Mouse (Mus musculus) induced T-regulatory cell, adult 2 months (primary cell): ENCODE results near the gene Wnt2b.

Source experiments
- DNase-seq: peaks from one replicate; pipeline ENCODE4 v3.0.0-alpha.2; 2012; ENCODE audit warnings: low read depth

The Wnt2b gene

DNA sequence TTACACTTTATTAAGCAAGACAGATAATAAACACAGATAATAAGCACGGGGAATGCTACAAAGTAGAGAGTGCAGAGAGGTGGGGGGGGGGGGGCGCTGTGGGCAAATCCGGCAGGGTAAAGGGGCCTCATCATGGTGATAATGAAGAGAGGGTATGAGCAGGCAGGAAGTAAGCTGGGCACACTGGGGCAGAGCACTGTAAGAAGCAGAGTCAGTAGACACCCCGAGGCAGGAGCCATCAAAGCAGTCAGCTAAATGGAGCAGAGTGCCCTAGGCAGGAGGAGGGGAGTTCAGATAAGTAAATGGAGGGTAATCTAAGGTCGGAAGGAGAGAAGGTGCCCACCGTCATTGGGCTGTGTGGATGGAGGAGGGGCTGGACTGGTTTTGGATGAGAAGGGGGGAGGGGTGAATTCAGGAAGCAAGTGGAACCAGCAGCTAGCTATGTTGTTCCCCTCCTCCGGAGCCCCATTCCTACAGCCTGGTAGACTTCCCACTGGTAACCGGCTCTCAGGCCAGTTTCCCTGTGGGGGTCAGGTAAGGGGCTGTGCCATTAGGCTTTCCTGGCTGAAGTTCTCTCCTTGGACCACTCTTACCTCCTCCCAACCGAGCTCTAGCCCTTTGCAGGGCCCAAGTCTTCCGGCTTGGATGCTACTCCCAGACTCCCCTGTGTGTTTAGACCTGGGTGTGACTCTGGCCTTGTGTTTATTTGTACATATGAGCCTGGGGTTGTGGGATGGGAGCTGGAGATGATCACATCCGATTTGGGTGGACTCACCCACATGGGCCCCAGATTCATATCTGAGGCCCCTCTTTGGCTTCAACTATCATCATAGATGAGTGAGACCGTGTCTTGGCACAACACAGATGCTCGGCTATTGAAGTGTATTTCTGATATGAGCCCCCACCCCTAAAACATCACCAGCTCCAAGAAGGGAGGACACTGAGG is 1.9 kb upstream of the Wnt2b start:
- DNase-seq, result peak; percentile 47

DNA sequence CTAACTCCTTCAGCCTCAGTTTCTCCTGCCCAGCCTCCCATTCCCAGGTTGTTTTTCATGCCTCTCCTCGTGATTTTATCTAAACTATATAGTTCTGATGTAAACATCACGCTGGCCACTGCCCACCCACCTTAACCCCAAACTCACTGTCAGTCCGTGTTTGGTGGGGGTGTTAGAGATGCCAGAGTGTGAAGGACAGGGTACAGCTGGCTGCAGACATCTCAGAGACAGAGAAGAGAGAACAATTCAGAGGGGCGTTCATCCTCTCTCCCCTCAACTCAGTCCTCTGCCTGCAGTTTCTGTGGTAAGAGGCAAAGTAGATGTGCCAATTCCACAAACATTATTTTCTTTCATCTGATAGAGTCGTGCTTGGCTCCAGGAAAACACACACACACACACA is 1.1 kb upstream of the Wnt2b start:
- DNase-seq, result no peak

DNA sequence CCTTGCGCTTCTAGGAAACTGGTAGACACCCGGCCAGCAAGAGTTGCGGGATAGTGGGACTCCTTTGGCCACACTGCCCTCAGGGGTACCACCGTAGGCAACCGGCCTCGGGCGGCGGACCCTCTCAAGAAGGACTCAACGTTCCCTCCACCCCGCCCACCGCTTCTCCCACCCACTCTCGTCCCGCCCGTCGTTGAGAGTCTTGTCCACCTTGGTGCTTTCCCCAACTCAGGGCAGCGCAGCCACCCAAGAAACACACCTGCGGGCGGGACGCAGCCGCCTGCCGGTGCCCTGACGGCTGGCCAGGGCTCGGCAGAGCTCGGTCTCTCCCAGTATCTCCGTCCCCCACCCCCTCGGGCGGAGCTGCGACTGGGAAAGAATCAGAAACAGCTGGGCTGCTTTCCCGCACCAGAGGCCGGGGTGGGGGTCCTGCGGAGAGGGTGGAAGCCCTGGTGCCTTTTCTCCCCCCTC is 455 bp upstream of the Wnt2b start:
- peak; percentile 22 for DNase-seq

GRCm38 (mm10) chr3:104960026-104961000 is 1.4 kb downstream of the Wnt2b start:
- peak; percentile 18 for DNase-seq

DNA sequence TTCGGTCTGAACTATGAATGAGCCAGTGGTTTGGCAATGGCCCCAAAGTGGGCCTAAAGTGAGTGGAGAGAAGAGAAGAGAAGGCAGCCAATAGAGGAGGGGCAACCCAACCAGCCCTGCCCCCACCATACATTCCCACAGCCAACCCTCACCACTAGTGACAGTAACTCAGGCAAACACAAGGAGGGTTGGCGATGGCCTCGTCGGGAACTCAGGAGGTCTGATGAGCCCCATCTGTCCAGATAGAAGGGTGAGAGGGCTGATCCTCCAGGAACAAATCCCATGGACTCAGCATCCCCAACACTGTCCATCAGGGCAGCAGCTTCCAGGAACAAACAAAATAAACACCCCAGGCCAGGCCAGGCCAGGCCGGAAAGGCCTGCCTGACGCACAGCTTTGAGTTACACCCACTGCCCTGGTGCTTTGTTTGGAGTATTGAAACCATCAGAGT is 5.6 kb downstream of the Wnt2b start:
- DNase-seq, result no peak

- DNase-seq, result no peak
Measured at GRCm38 (mm10) chr3:104954551-104954950, 7.2 kb downstream of the Wnt2b start.

GRCm38 (mm10) chr3:104954137-104954536 is 7.6 kb downstream of the Wnt2b start:
- no peak for DNase-seq

GRCm38 (mm10) chr3:104952891-104953670 is 8.6 kb downstream of the Wnt2b start:
- no peak for DNase-seq

DNA sequence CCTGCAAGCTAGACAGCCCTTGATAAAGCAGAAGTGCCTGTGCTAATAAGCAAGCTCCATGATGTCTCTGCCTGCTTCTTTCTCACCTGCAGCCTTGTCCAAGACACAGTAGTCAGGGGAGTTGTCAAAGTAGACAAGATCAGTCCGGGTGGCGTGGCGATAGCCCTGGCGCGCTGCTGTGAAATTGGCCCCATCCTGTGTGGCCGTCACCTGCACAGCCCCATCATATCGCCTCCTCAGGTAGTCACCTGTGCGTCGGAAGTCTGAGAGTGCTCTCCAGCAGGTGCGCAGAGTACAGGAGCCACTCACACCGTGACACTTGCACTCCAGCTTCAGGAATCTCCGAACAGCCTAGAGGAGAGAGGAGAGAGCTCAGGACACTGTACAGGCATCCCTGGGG is 10.8 kb downstream of the Wnt2b start:
- no peak for DNase-seq

DNA sequence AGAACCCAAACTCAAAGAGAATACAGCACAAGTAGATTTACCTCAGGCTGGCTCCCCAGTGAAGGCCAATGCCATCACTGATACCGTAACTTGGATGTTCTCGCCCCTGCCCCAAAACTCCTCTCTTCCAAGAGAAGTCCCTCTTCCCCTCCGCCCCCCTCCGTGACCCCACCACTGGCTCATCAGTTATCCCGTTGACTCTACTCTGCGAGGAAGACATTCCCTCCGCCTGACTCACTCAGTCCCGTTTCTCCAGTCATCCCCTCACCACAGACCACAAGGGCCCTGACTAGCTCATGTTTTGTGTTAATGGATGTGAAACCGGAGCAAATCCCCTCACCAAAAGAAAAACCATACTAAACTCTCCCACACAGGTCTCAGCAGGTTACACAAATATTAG is 16.8 kb downstream of the Wnt2b start:
- DNase-seq, result no peak

GRCm38 (mm10) chr3:104943333-104943732 is 18.4 kb downstream of the Wnt2b start:
- no peak for DNase-seq

GRCm38 (mm10) chr3:104942682-104943081 is 19.0 kb downstream of the Wnt2b start:
- DNase-seq, result no peak

DNA sequence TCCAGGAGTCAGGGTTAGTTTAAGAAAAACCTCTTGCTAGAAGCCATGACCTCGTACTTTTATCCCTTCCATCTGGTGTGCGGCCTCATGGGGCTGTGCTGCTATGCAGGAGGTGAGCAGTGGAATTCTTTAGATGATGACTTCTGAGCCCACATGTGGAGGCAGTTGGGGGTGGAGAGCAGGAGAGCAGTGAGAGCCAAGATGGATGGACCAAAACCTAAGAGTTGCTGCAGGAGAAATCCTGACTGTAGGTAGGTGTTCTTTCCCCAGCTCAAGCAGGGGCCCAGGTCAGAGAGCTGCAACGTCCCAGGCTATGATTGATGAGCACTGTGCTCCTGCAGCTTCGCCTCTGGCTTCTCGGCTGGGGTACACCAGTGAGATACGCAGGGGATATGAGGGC is 21.0 kb downstream of the Wnt2b start:
- no peak for DNase-seq

GRCm38 (mm10) chr3:104938327-104938726 is 23.4 kb downstream of the Wnt2b start:
- DNase-seq, result no peak

DNA sequence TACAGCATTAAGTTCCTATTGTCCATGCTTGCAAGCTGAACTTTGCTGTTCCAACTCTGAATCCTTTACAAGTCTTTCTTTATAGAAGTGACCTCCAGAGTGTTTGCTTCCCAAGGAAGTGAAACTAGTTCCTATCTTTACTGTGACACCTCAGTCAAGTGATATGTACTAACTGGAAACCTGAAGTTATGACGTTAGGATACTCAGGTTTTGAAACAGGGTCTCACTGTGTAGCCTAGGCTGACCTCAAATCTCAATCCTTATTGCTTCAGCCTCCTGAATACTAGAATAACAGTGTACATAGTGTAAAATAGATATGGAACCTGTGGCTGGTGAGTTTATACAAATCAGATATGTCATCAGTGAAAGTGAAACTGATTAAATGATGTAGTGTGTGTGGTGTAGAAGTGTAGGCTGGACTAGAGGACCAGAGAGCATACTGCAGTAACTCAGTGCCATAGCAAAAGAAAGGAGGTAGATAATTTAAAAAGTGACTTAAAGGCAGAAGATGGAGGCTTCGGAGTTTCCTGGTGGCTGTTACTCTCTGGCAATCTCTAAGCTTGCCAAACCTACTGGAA is 23.9 kb downstream of the Wnt2b start:
- DNase-seq, result peak; percentile 12

DNA sequence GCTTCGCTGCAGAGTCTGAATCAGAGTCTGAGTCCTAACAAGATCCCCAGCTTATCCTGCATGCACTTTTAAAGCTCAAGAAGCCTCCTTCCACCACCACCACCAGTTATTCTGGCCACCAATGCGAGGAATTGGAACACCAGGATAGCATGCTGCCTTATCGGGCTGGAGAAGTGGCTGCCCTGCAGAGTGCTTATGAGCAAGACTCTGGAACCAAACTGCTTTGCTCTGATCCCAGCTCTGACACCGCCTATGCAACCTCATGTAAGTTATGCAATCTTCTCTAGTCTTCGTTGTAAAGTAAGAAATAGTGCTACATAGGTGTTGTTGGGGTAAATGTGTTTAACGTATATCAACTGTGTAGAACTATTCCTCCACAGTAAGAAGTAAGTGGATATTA is 32.3 kb downstream of the Wnt2b start:
- no peak for DNase-seq

DNA sequence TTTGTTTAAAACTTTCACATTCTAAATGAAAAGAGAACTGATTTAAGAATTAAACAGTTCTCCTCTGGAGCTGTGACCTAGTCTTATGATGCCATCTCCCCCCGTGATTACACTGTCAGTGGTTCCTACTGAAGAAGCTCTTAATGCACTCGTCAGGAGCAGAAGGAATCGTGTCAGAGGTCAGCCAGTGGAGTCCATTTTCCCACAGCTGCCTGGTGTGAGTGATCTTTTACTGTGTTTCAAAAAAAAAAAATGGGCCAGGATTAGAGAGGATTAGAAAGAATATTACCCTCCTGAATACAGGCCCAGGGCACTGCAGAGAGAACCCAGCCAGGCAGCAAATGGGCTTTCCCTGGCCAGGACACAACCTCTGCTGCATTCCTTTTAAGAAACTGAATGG is 46.7 kb downstream of the Wnt2b start:
- DNase-seq, result no peak

GRCm38 (mm10) chr3:104909195-104909594 is 52.5 kb downstream of the Wnt2b start:
- DNase-seq, result no peak

GRCm38 (mm10) chr3:104906007-104906406 is 55.7 kb downstream of the Wnt2b start:
- no peak for DNase-seq

DNA sequence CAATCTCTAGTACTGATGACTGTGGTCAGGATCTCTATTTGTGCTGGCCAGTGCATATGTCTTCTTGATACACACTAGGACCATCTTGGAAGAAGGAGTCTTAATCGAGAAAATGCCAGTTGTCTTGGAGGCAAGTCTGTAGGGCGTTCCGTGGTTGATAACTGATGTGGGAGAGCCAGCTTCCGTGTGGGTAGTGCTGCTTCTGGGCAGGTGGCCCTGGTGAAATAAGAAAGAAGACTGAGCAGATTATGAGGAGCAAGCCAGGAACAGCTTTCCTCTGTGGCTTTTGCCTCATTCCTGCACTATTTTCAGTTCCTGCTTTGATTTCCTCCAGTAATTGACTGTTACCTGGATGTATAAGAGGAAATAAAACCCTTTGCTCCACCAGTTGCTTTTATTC is 56.3 kb downstream of the Wnt2b start:
- DNase-seq, result no peak

DNA sequence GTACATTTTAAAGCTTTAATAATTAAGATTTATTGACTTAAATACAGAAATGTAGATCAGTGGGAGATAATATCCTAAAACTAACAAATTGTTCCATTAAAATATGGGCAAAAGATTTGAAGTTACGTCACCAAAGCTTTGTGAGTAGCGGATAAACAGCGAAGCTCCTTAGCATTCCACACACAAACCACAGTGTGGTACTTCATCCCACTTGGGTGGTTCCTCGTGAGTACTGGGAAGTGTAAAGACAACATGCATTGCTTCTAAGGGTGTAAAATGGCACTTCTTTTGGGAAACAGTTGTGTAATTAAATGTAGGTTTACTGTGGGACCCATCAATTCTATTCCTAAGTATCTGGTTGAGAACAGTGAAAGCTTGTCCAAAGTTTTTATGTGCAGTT is 60.6 kb downstream of the Wnt2b start:
- DNase-seq, result no peak
